Mouse (Mus musculus) limb, embryonic 11.5 days (tissue): Measurements from ENCODE around the gene Cfap43. TPM values are rescaled to one million over a fixed set of nuclear protein-coding genes. Genes with fewer than 3 reads are reported as not detected.

Source experiments
- ATAC-seq: fragments of 200-750 bp; cut with Nextera tagmentation; 2 replicates; pipeline ENCODE4 v1.8.0; 2017; ENCODE audit warnings: low read depth; ENCODE audit not compliant: insufficient number of reproducible peaks, low FRiP score, low TSS enrichment
- DNase-seq: peaks from one replicate; pipeline ENCODE4 v3.0.0-alpha.2; 2015; ENCODE audit warnings: low spot score
- H3K27ac ChIP-seq: fragments of 300-500 bp; sonication (generic); replicated peaks from 2 replicates; pipeline ENCODE4 v1.5.1; 2014; ENCODE audit warnings: low read depth, mild to moderate bottlenecking, low read length
- H3K27me3 ChIP-seq: fragments of 300-500 bp; sonication (generic); 2 replicates; pipeline ENCODE4 v1.6.1; 2014; ENCODE audit warnings: mild to moderate bottlenecking, low read length, mixed read lengths; ENCODE audit not compliant: control insufficient read depth, insufficient read depth
- H3K36me3 ChIP-seq: fragments of 300-500 bp; sonication (generic); 2 replicates; pipeline ENCODE4 v1.6.1; 2014; ENCODE audit warnings: mild to moderate bottlenecking, low read length, moderate library complexity, mixed read lengths; ENCODE audit not compliant: control insufficient read depth, insufficient read depth
- H3K4me1 ChIP-seq: fragments of 300-500 bp; sonication (generic); 2 replicates; pipeline ENCODE4 v1.6.1; 2014; ENCODE audit warnings: low read length, mixed read lengths; ENCODE audit not compliant: control insufficient read depth, insufficient read depth
- H3K4me2 ChIP-seq: fragments of 300-500 bp; sonication (generic); 2 replicates; pipeline ENCODE4 v1.6.1; 2014; ENCODE audit warnings: low read depth, mild to moderate bottlenecking, moderate library complexity; ENCODE audit not compliant: severe bottlenecking
- H3K4me3 ChIP-seq: fragments of 300-500 bp; sonication (generic); 2 replicates; pipeline ENCODE4 v1.5.1; 2014; ENCODE audit warnings: low read depth, low read length
- H3K9ac ChIP-seq: fragments of 300-500 bp; sonication (generic); 2 replicates; pipeline ENCODE4 v1.6.1; 2014; ENCODE audit warnings: mild to moderate bottlenecking, low read length
- H3K9me3 ChIP-seq: fragments of 300-500 bp; sonication (generic); 2 replicates; pipeline ENCODE4 v1.6.1; 2016; ENCODE audit warnings: low read length; ENCODE audit not compliant: control insufficient read depth
- WGBS: fragments of 180-500 bp; shearing (Covaris S2); extraction: QIAGEN DNeasy Blood & Tissue Kit; methylation state at CpG from one replicate; pipeline ENCODE4 v1.1.7; 2014; 5-methylcytosine and 5-hydroxymethylcytosine counted together
- polyA plus RNA-seq: library from polyadenylated mRNA; unstranded; fragments of >200 nt; fragmentation: Nextera tagmentation; extraction: Ambion mirVana; gene quantifications from 2 replicates; pipeline ENCODE4 v1.2.1, GENCODE M21; 2014

Cfap43 gene
- polyA plus RNA-seq = 0.04 and 0.27 TPM in 2 replicates

- peak within 1 kb of the TSS; percentile 81 for H3K4me2 ChIP-seq
Observed at GRCm38 (mm10) chr19:47919126-47919965, at the start of gene Cfap43, which contains the start of gene Itprip. Gene Cfap43, minus strand, starts transcription at chr19:47919287. Gene Itprip, minus strand, starts transcription at chr19:47919299.

GRCm38 (mm10) chr19:47958181-47958580, 39.1 kb upstream of the Cfap43 start:
- no peak for ATAC-seq
- no peaks in the 10 kb centered on the region for H3K4me1 ChIP-seq
- no peaks in the 10 kb centered on the region for H3K9me3 ChIP-seq
- 68% methylated on average over 13 of the region's 13 CpGs for WGBS
- H3K4me3 ChIP-seq = no peak overlapping the region
- no peak overlapping the region for H3K27ac ChIP-seq
- H3K27me3 ChIP-seq = no peaks in the 10 kb centered on the region
- H3K4me2 ChIP-seq = no peak overlapping the region
- no peak overlapping the region for H3K9ac ChIP-seq
- H3K36me3 ChIP-seq = no peaks in the 10 kb centered on the region
- no peak for DNase-seq

More at GRCm38 (mm10) chr19:47919126-47919965, at the start of gene Cfap43, which contains the start of gene Itprip:
- ATAC-seq = peak; percentile 74
- whole genome bisulfite sequencing = under 1% methylated on average over 48 of the region's 48 CpGs
- no peaks in the 10 kb centered on the region for H3K9me3 ChIP-seq
- peaks cover 20% of the 10 kb centered on the region for H3K4me1 ChIP-seq
- H3K4me3 ChIP-seq = peak within 1 kb of the TSS; percentile 81
- peak within 1 kb of the TSS; percentile 96 for H3K9ac ChIP-seq
- DNase-seq = peak; percentile 87
- H3K27me3 ChIP-seq = no peaks in the 10 kb centered on the region
- peak within 1 kb of the TSS; percentile 93 for H3K27ac ChIP-seq
- no peaks in the 10 kb centered on the region for H3K36me3 ChIP-seq

- H3K9me3 ChIP-seq = no peaks in the 10 kb centered on the region
- H3K9ac ChIP-seq = no peak overlapping the region
- WGBS = 89% methylated on average over 9 of the region's 9 CpGs
- H3K27me3 ChIP-seq = no peaks in the 10 kb centered on the region
- DNase-seq = no peak
- H3K27ac ChIP-seq = no peak overlapping the region
- ATAC-seq = no peak
- no peaks in the 10 kb centered on the region for H3K4me1 ChIP-seq
- H3K4me3 ChIP-seq = no peak overlapping the region
- H3K4me2 ChIP-seq = no peak overlapping the region
- H3K36me3 ChIP-seq = no peaks in the 10 kb centered on the region
Observed at GRCm38 (mm10) chr19:47953169-47953568, 34.1 kb upstream of the Cfap43 start.

- H3K9ac ChIP-seq = no peak overlapping the region
- ATAC-seq = no peak
- H3K4me3 ChIP-seq = no peak overlapping the region
- no peaks in the 10 kb centered on the region for H3K9me3 ChIP-seq
- DNase-seq = no peak
- no peak overlapping the region for H3K4me2 ChIP-seq
- no peaks in the 10 kb centered on the region for H3K27me3 ChIP-seq
- H3K27ac ChIP-seq = no peak overlapping the region
- 88% methylated on average over 7 of the region's 7 CpGs for WGBS
- no peaks in the 10 kb centered on the region for H3K36me3 ChIP-seq
- H3K4me1 ChIP-seq = no peaks in the 10 kb centered on the region
Observed at GRCm38 (mm10) chr19:47950946-47951345, 31.9 kb upstream of the Cfap43 start.

- WGBS = 61% methylated on average over 23 of the region's 23 CpGs
Observed at GRCm38 (mm10) chr19:47946821-47947465, 27.9 kb upstream of the Cfap43 start.

GRCm38 (mm10) chr19:47939361-47939760, 20.3 kb upstream of the Cfap43 start:
- no peaks in the 10 kb centered on the region for H3K27me3 ChIP-seq
- no peak for ATAC-seq
- no peaks in the 10 kb centered on the region for H3K9me3 ChIP-seq
- 71% methylated on average over 6 of the region's 6 CpGs for WGBS
- no peak overlapping the region for H3K9ac ChIP-seq
- peaks cover 4% of the 10 kb centered on the region; the same call in 1 of the 2 replicates for H3K4me1 ChIP-seq
- H3K4me2 ChIP-seq = no peak overlapping the region
- H3K36me3 ChIP-seq = no peaks in the 10 kb centered on the region
- no peak overlapping the region for H3K27ac ChIP-seq
- no peak for DNase-seq
- H3K4me3 ChIP-seq = no peak overlapping the region

More at GRCm38 (mm10) chr19:47946821-47947465, 27.9 kb upstream of the Cfap43 start:
- no peaks in the 10 kb centered on the region for H3K9me3 ChIP-seq
- H3K36me3 ChIP-seq = no peaks in the 10 kb centered on the region
- ATAC-seq (no peak), DNase-seq (no peak)
- no peak overlapping the region for H3K4me3 ChIP-seq
- H3K27me3 ChIP-seq = no peaks in the 10 kb centered on the region
- H3K4me1 ChIP-seq = no peaks in the 10 kb centered on the region
- no peak overlapping the region for H3K9ac ChIP-seq
- H3K27ac ChIP-seq = no peak overlapping the region
- H3K4me2 ChIP-seq = no peak overlapping the region

- Histone ChIP-seq H3K4me2 (peak within 1 kb of the TSS; percentile 49), H3K9ac (no peak within 1 kb of the TSS), H3K4me3 (peak within 1 kb of the TSS; percentile 22), H3K36me3 (no peaks in the 10 kb centered on the region), H3K9me3 (no peaks in the 10 kb centered on the region), H3K4me1 (peaks cover 4% of the 10 kb centered on the region; the same call in 1 of the 2 replicates), H3K27me3 (no peaks in the 10 kb centered on the region), H3K27ac (no peak within 1 kb of the TSS)
- WGBS = 9% methylated on average over 41 of the region's 41 CpGs
- DNase-seq = peak; percentile 89
- ATAC-seq = peak; percentile 88
Observed at GRCm38 (mm10) chr19:47937443-47938406, 18.6 kb upstream of the Cfap43 start, which contains the start of gene Cfap58. Gene Cfap58, plus strand, starts transcription at chr19:47937675.
